Mouse (Mus musculus): ENCODE data around the gene Amdhd2. TPM values are rescaled to one million over a fixed set of nuclear protein-coding genes. Genes with fewer than 3 reads are reported as not detected.
A peak's percentile ranks its signal among the peaks of the same experiment; 100 is the strongest.

Gene Amdhd2
- total RNA-seq (2021): 10 to 100 TPM; 30.2 to 32.0 TPM

DNA sequence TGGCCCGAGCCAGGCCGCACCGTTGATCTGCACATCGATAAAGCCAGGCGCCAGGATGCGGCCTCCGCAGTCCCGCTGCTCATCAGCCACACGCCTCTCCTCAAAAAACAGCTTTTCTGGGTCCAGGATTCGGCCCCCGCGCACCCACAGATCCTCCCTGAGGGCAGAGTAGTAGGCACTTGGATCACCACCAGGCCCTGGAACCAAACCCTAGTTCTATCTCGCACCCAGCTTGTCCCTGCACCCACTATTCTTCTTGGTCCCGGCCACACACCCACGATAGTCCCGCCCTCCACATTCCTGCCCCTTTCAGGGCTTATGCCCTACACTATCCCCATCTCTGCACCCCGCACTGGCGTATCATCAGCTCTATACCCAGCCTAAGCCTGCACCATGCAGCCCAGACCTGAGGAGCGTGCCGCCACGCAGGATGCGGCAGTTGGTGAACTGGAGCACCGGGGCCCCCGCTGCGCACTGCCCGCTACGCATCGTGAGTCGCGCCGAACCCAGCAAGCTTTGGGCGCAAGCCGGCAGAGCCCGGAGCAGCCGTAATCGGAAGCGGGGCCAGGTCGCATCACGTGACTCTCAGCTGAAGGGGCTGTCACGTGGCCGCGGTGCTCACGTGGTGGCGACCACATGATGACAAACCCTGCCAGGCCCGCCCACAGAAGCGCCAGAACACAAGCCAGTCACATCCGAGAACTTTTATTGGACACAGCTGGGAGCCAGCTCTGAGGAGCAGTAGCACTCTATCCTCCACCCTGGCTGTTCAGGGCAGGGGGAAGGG is at the start of gene Amdhd2:
Gene Amdhd2, minus strand, starts transcription at position 591 of the 787 bp plus-strand sequence.
- intact Hi-C loops (cut with DNase I): no loop called here
- DNase-seq: peak; percentile 97

DNA sequence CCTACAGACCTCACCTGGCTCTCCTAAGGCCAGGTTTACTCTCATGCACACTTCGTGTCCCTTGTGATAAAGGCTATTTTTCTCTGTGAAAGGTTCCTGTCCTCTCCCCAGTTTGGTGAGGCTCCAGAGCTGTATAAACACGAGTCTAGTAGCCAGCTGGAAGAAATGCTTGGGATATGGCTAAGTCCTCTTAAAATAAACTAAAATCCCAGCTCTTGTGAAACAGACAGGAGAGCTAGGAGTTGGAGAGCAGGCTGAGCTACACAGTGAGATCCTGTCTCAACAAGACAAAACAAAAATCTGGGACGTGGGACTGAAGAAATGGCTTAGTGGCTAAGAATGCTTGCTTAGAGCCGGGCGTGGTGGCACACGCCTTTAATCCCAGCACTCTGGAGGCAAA is 49.6 kb upstream of the Amdhd2 start:
- intact Hi-C loops (cut with DNase I): no loop called here
- DNase-seq: no peak

DNA sequence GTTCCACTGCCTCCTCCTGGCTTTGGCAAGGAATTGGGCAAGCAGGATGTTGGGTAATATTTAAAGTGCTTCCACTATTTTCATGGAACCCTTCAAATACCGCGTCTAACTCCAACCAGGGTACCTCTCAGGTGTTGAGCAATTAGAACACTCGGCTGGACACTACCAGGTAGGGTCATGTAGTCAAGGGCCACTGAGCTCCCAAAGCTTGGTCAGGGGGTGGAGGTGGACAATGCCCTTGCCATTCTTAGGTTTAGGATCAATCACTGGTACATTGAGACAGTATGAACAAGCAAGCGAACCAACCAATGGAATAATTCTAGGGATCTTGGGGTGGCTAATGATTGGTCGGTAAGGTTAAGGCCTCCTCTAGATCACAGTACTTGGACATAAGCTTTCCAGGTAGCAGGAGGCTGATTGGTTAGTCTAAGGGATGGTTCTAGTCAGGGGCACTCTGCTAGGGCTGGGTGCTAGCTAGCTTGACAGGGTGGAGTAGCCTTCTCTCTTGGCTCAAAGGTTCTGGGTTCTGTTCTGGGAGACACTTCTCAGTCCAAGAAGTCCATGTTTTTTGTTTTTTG is 49.0 kb upstream of the Amdhd2 start:
- DNase-seq: no peak

DNA sequence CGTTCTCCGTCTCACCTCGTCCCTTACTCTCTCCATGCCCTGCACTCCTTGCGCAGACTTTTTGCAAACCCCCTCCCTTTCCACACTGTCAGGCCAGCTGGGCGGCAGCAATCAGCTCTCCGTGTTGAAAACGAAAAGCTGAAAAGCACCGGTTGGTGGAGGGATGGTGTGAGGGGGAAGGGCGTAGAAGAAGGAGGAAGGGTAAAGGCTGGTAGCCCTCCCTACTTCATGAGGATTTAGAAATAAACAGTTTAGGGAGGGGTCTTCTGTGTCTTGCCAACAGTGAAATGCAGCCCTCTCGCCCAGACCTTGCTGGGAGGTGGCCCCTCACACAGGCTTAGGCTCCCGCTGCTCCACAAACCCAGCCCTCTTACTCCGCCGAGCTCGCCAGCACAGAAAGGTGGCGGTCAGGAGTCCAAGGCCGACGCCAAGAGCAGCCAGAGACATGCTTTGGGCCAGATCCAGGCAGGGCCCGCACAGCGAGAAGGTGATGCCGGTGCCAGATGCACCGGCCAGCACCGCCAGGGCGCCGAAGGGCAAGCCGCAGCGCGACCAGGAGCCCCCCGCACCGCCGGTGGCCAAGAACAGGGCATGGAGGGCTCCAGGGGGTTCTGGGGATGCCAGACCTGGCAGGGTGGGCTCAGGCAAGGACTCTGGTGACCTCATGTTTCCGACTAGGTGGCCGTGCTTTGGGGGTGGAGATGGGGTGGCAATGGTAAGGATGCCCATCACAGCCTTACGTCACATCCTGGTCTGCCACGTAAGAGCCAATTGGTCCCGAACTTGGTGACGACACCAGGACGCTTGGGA is 48.3 kb upstream of the Amdhd2 start:
- intact Hi-C loops (cut with DNase I): no loop called here
- DNase-seq: peak; percentile 77

More for the DNA sequence above, 49.0 kb upstream of the Amdhd2 start:
- intact Hi-C loops (cut with DNase I): no loop called here

DNA sequence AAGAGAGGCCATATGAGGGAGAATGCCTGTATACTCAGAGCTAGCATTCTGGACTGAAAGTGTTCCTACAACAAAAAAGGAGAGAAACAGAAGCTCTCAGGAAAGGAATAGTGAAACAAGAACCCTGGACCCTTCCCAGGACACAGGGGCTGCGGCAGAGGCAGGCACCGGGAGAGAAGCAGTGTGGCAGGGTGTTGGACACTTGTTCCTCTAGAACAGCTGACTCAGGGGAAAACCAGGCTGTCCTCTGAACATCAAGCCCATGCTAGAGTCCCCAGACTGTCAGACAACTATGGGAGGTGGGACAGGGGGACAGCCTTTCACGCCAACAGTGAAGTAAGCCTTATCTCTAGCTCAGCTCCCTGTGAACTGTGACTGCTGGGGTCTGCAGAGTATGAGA is 47.0 kb upstream of the Amdhd2 start:
- no peak for DNase-seq
- intact Hi-C loops (cut with DNase I): no loop called here

DNA sequence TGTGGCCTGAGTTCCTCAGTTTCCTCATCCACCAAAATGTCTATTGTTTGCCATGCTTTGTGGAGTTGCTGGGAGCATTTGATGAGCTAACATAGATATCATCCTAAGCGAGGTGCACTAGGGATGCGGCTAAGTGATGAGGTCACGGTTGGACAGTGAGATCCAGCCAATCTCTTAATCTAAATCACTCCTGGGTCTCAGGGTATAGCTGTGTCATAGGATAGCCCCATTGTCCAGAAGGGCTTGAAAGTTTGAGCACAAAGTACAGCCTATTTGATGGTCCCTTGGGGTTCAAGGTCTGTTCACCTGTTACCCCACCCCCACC is 46.3 kb upstream of the Amdhd2 start:
- intact Hi-C loops (cut with DNase I): no loop called here

DNA sequence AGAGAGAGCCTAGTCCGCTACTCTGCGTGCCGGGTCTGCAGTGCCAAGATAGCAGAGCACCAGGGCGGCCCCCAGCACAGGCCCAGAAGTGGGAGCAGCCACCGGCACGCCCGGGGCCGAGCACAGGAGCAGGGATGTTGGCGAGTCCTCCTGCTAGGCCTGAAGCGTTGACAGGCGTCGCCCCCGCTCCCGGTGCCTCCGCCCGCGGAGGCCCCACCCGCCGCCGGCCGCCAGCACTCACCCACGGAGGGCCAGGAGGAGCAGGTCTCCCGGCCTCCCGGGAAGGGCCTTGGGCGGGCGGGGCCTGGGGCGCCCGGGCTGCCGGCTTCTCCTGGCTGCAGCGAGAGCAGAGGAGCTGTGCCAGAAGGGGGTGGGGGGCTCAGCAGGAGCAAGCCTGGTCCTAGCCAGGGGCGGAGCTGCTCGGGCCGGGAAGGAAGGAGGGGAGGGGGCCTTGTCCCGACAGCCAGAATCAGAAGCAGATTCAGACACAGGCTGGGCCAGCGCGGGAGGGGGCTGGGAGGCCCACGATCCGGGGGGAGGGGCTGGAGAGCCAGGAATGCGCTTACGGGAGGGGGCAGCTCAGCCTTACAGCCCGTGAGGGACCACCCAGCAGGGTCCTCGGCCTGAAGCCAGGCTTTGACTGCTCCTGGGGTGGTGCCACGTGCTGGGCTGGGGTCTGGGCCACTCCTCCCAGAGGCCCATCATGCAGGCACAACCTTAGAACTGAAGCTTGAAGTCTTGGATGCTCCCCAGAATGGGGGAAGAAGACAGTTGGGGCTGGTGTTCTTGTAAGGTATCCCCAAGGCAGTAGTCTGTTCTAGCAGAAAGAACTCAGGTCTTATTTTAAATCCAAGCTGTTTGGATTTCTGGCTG is 45.7 kb upstream of the Amdhd2 start, which contains the start of gene Ntn3:
Gene Ntn3, minus strand, starts transcription at position 489 of the 873 bp plus-strand sequence.
- DNase-seq: peak; percentile 87
- intact Hi-C loops (cut with DNase I): no loop called here

More for the DNA sequence above, 46.3 kb upstream of the Amdhd2 start:
- no peak for DNase-seq

DNA sequence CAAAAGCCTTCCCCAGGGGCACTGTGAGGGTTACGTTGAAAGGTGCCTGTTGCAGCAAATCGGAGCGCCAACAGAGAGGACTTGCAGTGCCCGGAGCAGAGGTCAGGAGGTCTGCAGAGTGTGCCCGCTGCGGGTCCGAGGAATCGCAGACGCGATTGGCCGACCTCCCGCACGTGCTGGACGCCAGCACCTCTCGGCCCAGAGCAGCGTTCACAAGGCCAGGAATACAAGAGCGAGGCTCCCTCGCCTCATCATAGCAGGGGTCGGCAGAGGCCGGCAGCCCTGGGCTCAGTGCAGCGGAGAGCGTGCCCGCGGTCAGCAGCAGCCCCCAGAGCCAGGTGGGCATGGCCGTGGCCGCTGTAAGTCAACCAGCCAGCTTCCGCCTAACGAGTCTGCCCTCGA is 45.1 kb upstream of the Amdhd2 start:
- DNase-seq: no peak
- intact Hi-C loops (cut with DNase I): no loop called here

DNA sequence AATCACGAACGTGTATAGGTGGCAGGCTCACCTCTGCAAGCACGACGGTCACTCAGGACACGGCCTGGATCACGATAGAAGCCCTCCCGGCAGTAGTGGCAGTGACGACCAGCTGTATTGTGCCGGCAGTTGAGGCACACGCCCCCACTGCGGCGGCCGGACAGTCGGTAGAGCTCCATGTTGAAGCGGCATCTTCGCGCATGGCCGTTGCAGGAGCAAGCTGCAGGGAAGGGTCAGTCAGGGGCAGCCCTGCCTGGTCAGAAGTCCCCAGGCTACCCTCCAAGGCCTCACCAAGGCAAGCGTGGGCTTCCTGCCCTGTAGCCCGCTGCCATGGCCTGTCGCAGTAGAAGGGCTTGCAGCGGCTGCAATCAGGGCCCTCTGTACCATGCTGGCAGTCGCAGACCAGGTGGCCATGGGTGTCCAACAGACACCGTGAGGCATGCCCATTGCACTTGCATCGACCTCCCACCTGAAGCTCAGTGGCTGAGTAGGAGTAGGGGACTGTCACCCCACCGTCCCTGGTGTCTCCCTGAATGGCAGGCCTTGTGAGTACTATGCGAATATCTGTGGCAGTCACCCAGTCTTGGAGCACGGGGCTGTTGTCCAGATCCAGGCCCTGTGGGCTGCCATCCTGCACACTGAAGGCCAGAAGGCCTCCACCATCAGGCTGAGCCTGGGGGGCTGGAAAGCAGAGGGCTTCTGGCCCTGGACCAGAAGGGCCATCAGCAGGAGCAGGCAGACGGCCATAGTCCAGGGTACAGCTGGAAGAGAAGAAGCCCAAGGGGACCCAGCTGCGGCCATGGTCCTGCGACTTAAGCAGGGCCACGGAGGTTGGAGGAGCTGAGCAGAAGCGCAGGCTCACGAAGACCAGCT is 44.4 kb upstream of the Amdhd2 start:
- peak; percentile 81 for DNase-seq
- intact Hi-C loops (cut with DNase I): loop anchor here (2.0 kb wide), 1 partner anchor 35 kb away; no protein-coding TSS in a partner anchor

DNA sequence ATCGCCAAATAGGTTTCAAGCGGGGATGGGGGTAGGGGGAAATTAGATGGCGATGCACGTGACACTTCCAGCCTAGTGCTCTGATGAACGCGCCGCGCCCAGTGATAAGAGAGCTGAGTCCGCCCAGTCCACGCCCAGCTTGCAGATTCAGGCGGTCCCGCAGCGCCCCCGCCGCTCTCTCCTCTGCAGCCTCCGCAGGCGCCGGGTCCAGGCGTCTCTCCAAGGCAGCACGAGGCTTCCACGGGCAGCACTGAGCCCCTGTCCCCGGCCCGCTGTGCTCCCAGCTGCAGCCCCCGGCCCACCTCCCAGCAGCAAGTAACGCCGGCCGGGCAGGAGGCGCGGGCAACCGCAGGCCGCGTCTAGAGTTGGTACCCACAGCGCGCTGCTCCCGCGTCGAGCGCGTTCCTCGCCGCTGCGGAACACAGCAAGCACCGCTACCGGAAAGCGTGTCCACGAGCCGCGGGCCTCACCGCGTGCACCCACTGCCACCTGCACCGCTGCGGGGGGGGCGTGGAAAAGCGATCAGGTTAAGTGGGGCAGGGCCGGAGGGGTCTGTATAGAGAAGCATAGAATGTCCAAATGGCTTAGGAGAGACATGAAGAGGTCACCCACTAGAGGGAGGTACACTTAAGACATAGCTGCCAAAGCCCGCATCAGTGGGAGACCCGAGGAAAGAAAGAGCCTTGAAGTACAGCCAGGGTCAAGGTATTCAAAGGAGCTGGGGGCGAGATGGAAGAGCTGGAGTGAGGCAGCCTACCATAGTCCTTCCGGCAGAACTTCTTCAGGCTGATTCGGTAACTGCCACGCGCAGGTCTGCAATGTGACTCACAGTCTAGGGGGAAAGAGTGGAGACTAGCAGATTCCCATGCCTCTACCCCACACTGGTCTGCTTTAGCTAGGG is 43.1 kb upstream of the Amdhd2 start:
- intact Hi-C loops (cut with DNase I): loop anchor here (2.0 kb wide), 1 partner anchor 34 kb away; no protein-coding TSS in a partner anchor
- DNase-seq: peak; percentile 66

DNA sequence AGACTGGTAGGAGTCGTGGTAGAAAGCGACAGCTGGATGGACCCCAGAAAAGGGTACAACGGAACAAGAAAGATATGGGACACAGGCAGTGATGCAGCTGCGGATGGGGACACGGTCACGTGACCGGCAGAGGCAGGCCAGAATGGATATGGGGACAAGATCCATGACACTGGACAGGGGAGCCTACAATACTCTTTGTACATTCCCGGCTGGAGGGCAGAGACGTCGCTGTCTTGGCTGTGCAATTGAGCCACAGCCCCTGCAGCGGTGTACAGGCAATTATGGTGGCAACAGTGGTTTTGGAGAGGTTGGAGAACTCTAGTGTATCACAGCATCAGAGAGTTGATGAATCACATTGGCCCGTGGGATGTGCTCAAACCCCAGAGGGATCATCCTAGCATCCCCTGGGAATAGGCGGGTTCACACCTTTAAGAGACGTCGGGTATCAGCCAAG is 42.4 kb upstream of the Amdhd2 start:
- DNase-seq: peak; percentile 49
- intact Hi-C loops (cut with DNase I): loop anchor here (2.0 kb wide), 1 partner anchor 33 kb away; no protein-coding TSS in a partner anchor

DNA sequence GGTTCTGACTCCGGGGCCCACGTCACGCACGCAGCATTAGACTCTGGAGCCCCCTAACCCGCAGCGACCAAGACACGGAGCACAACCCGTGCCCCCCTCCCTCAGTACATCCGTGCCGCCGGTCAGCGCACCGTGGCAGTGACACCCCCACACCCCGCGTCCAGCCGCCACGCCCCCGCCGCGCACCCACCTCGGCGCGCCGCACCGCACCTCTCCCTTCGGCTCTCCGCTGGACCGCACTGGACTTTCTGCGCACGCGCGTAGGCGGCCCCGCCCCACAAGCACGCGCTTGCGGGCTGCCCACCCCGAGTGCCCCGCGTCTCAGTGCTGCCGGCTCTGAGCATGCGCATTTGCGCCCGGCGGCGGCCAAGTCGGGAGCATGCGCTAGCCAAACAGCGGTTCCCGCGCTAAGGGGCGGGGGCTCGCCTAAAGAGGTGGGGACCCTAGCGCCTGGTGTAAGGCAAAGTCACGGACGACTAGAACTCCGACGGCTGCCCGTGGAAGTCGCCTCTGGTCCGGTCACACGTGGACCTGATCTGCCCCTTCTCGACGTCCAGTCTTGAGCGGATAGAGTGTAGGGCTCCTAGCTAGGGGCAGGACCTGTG is 41.8 kb upstream of the Amdhd2 start, which contains the start of gene Tbc1d24:
Gene Tbc1d24, minus strand, starts transcription at position 279 of the 605 bp plus-strand sequence.
- peak; percentile 97 for DNase-seq
- intact Hi-C loops (cut with DNase I): no loop called here

DNA sequence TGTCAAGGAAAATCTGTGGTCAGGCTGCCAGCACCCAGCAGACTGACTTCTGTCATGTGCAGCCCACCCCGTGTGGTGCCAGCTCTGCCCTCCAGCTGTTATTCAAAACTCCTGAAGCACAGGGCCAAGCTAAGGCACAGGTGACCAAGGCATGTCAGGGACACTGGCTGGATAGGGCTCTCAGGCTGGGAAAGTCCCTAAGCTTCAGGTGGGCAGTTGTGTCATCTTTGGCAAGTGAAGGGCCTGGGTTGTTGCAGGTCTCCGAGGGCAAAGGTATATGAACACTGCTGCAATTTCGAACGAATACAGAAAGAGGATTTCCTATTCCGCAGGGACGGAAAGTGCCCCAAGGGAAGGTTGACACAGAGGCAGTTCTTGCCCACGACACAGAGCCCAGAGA is 41.3 kb upstream of the Amdhd2 start:
- DNase-seq: peak; percentile 13
- intact Hi-C loops (cut with DNase I): no loop called here

DNA sequence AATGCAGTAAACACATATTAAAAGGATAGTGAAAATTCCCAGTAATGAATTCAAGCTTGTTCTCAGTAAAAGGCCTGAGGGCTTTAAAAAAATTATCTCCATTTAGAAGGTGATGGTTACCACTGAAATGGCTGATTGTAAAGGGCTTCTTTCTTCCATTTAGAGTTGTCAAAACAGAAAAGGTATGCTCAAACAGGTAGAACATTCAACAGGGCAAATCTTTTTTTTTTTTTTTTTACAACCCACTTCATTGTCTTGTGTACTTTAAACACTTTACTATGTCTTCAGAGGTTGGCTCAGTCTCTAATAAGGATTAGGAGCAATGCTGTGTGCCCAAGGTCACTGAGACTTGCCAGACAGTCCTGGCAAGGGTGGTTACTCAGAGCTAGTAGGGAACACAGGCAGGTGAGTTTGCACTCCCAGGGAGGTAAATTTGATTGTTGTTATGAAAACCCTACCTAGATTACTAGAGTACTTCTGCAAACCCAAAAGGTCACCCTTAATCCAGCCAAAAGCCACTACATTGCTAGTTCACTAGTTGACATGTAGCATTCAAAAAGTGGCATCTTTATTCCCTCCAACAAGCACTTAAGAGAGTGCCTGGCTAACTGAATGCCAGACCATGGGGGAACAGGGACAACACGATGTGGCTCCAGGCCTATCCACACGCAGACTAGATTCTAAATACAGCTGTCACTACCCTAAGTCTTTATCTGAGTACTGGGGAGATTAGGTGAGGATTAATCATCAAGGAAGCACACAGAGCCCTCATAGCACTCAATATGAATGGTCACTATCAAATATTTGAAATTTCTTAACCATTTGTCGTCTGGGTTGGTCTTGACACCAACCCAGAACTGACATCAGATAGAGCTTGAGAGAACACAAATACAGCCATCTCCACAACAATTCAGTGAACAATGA is 40.3 kb upstream of the Amdhd2 start:
- intact Hi-C loops (cut with DNase I): no loop called here
- no peak for DNase-seq

DNA sequence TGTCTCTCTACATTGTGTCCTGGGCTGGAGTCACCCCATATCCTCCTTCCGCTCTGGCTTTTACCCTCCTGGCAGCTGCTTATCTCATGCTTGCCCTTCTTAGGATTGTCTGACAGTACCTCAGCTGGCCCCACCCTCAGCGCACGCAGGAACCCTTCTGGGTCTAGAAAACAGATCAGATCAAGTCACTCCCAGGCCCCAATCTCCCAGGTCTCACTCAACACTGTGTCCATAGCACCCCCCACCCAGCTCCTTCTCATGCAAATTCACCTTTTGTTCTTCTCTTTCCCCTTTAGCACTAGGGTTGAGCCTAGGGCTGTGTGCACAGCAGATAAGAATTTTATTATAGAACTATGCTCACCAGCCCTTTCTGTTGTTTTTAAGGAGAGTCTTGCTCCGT is 39.5 kb upstream of the Amdhd2 start:
- intact Hi-C loops (cut with DNase I): no loop called here

DNA sequence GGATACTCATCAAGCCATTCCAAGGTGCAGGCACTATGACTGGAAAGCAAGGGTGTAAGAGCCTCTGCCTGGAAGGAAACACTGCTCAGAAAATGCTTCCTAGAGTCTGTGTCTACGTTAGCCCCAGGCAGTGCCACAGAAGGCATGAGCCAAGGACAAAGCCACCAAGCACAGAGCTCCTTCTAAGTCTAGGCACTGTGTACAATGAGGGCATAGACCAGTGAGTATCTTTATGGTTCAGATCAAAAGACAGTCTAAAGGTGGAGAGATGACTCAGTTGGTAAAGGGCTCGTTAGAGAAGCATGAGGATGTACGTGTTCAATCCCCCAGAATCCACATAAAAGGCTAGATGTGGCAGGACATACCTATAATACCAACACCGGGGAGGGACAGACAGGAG is 37.5 kb upstream of the Amdhd2 start:
- intact Hi-C loops (cut with DNase I): no loop called here
- no peak for DNase-seq

More for the DNA sequence above, 39.5 kb upstream of the Amdhd2 start:
- DNase-seq: no peak

DNA sequence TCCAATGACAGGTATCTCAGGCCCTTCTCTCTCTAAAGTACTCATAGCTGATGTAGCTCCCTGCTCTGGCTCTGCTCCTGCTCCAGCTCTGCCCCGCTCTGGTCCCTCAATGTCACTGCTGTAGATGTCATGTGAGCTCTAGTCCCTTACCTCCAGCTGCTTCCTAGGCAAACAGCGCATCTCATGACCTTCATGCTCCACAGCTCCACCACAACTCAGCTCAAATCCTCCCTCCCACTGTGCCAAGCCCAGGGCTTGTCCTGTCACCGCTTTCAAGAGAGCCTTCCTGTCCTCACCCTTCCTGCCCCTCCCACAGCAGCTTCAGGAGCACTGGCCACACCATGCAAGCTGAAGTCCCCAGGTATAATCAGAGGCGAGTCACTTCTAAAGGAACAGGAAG is 36.2 kb upstream of the Amdhd2 start:
- intact Hi-C loops (cut with DNase I): no loop called here
- no peak for DNase-seq
